Mouse (Mus musculus) stomach, embryonic 15.5 days (tissue): Measurements from ENCODE around the gene Calcoco1. TPM values are rescaled to one million over a fixed set of nuclear protein-coding genes. Genes with fewer than 3 reads are reported as not detected.

Experiments
- ATAC-seq: fragments of 200-750 bp; cut with Nextera tagmentation; 2 replicates; pipeline ENCODE4 v1.8.0; 2017; ENCODE audit warnings: low read depth, moderate number of reproducible peaks, moderate TSS enrichment; ENCODE audit not compliant: insufficient read depth, low FRiP score
- H3K27ac ChIP-seq: fragments of 300-500 bp; sonication (generic); 2 replicates; pipeline ENCODE4 v1.5.1; 2015; ENCODE audit warnings: mild to moderate bottlenecking, inconsistent platforms
- H3K27me3 ChIP-seq: fragments of 300-500 bp; sonication (generic); replicated peaks from 2 replicates; pipeline ENCODE4 v1.6.1; 2015; ENCODE audit warnings: inconsistent platforms
- H3K36me3 ChIP-seq: fragments of 300-500 bp; sonication (generic); 2 replicates; pipeline ENCODE4 v1.6.1; 2015; ENCODE audit warnings: inconsistent platforms
- H3K4me1 ChIP-seq: fragments of 300-500 bp; sonication (generic); 2 replicates; pipeline ENCODE4 v1.6.1; 2015; ENCODE audit warnings: inconsistent platforms
- H3K4me2 ChIP-seq: fragments of 300-500 bp; sonication (generic); 2 replicates; pipeline ENCODE4 v1.6.1; 2015; ENCODE audit warnings: mild to moderate bottlenecking, inconsistent platforms
- H3K4me3 ChIP-seq: fragments of 300-500 bp; sonication (generic); replicated peaks from 2 replicates; pipeline ENCODE4 v1.5.1; 2015; ENCODE audit warnings: inconsistent platforms
- H3K9ac ChIP-seq: fragments of 300-500 bp; sonication (generic); 2 replicates; pipeline ENCODE4 v1.6.1; 2015; ENCODE audit warnings: inconsistent platforms
- H3K9me3 ChIP-seq: fragments of 300-500 bp; sonication (generic); 2 replicates; pipeline ENCODE4 v1.6.1; 2016; ENCODE audit warnings: inconsistent platforms
- WGBS: fragments of 180-500 bp; shearing (Covaris S2); methylation state at CpG from one replicate; pipeline ENCODE4 v1.1.7; 2015; 5-methylcytosine and 5-hydroxymethylcytosine counted together
- polyA plus RNA-seq: library from polyadenylated mRNA; unstranded; fragments of >200 nt; fragmentation: Nextera tagmentation; extraction: Ambion mirVana; gene quantifications from 2 replicates; pipeline ENCODE4 v1.2.1, GENCODE M21; 2015

The Calcoco1 gene
- polyA plus RNA-seq, 1 experiment from 2014 or later = 29.9 TPM

- WGBS = 11% methylated on average over 34 of the region's 36 CpGs
- Histone ChIP-seq H3K27ac (no peak overlapping the region), H3K4me1 (0 out of 2 replicates have a peak, but pooled peaks cover 6% of the 10 kb centered on the region), H3K27me3 (peaks cover 21% of the 10 kb centered on the region), H3K4me3 (peak overlapping the region; percentile 25), H3K9ac (no peak overlapping the region), H3K9me3 (no peaks in the 10 kb centered on the region), H3K4me2 (peak overlapping the region; percentile 54), H3K36me3 (no peaks in the 10 kb centered on the region)
- ATAC-seq = no peak
Observed at GRCm38 (mm10) chr15:102736127-102736944, 14.4 kb upstream of the Calcoco1 start.

DNA sequence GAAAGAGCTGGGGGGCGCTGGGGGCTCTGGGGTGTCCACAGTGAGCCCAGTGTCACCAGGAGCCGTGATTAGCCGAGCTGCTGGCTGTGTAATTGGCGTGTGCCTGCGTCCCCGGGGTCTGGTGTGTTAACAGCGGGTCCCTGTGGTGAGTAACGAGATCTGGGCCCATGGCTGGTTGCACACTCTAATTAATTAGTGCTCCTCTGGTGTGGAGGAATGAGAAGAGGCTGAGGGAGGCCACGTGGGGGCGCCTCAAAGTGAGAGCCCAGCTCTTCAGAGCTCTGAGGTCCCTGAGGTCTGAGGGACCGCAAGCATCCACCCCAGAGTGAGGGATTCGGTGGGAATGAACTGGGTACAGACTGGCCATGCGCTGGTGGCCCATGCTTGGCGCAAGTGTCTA lies 13.1 kb upstream of the Calcoco1 start:
- Histone ChIP-seq H3K4me2 (no peak overlapping the region), H3K9ac (no peak overlapping the region), H3K27ac (no peak overlapping the region), H3K4me3 (no peak overlapping the region), H3K4me1 (0 out of 2 replicates have a peak, but pooled peaks cover 6% of the 10 kb centered on the region), H3K36me3 (no peaks in the 10 kb centered on the region), H3K27me3 (peaks cover 15% of the 10 kb centered on the region; the same call in 1 of the 2 replicates), H3K9me3 (no peaks in the 10 kb centered on the region)
- no peak for ATAC-seq
- 54% methylated on average over 14 of the region's 14 CpGs for WGBS

DNA sequence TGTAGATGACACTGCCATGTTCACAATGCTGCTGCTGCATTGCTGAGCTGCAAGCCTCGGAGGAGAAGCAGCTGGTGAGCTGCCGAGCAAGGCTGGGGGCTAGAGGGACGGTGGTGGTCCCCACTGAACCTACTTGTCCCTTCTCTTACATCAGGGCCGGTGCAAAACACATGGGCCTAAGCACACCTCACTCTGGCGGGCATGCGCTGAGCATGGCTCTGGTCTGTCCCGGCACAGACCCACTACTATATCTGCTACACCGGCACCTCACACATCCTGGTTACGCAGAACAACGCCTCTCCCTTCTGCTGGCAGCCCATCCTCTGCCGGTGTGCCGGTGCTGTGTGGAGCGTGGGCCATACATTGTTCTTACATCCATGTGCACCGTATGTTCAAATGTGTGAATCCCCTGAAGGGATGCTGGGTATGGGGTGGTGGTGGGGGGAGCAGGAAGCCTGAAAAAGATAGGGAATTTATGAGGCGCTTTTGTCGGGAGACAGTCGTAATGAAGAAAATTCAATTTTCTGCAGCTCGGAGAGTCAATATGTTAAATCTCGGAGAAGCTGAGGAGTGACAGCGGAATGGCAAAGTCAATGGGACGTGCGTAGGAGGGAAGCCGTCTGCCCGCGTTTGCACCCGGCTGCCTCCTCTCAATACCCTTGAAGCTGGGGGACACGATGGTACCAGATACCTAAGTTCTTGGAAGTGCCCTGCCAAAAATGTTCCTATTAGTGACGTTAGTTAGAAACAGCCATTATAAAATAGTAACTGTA lies 12.0 kb upstream of the Calcoco1 start:
- Histone ChIP-seq H3K9me3 (no peaks in the 10 kb centered on the region), H3K9ac (no peak overlapping the region), H3K27me3 (peaks cover 15% of the 10 kb centered on the region; the same call in 1 of the 2 replicates), H3K4me2 (no peak overlapping the region), H3K4me1 (0 out of 2 replicates have a peak, but pooled peaks cover 6% of the 10 kb centered on the region), H3K27ac (no peak overlapping the region), H3K4me3 (no peak overlapping the region), H3K36me3 (no peaks in the 10 kb centered on the region)
- WGBS = 82% methylated on average over 28 of the region's 28 CpGs
- ATAC-seq = no peak

GRCm38 (mm10) chr15:102733233-102733632 lies 11.3 kb upstream of the Calcoco1 start:
- H3K27me3 ChIP-seq = peaks cover 15% of the 10 kb centered on the region; the same call in 1 of the 2 replicates
- H3K4me1 ChIP-seq = 0 out of 2 replicates have a peak, but pooled peaks cover 6% of the 10 kb centered on the region
- no peak overlapping the region for H3K4me3 ChIP-seq
- H3K27ac ChIP-seq = no peak overlapping the region
- no peak overlapping the region for H3K9ac ChIP-seq
- no peak overlapping the region for H3K4me2 ChIP-seq
- H3K9me3 ChIP-seq = no peaks in the 10 kb centered on the region
- no peak for ATAC-seq
- 76% methylated on average over 5 of the region's 5 CpGs for WGBS
- no peaks in the 10 kb centered on the region for H3K36me3 ChIP-seq

- ATAC-seq = no peak
- Histone ChIP-seq H3K4me2 (no peak overlapping the region), H3K27ac (no peak overlapping the region), H3K4me1 (0 out of 2 replicates have a peak, but pooled peaks cover 6% of the 10 kb centered on the region), H3K9ac (no peak overlapping the region), H3K36me3 (no peaks in the 10 kb centered on the region), H3K9me3 (no peaks in the 10 kb centered on the region), H3K4me3 (no peak overlapping the region), H3K27me3 (peaks cover 15% of the 10 kb centered on the region; the same call in 1 of the 2 replicates)
- 88% methylated on average over 6 of the region's 6 CpGs for WGBS
Observed at GRCm38 (mm10) chr15:102732406-102732805, 10.4 kb upstream of the Calcoco1 start.

- WGBS = 71% methylated on average over 2 of the region's 2 CpGs
- no peaks in the 10 kb centered on the region for H3K36me3 ChIP-seq
- ATAC-seq = no peak
- no peak overlapping the region for H3K9ac ChIP-seq
- H3K4me3 ChIP-seq = no peak overlapping the region
- H3K27ac ChIP-seq = no peak overlapping the region
- H3K27me3 ChIP-seq = 0 out of 2 replicates have a peak, but pooled peaks cover 4% of the 10 kb centered on the region
- no peak overlapping the region for H3K4me2 ChIP-seq
- H3K9me3 ChIP-seq = no peaks in the 10 kb centered on the region
- H3K4me1 ChIP-seq = no peaks in the 10 kb centered on the region
Observed at GRCm38 (mm10) chr15:102727951-102728350, 6.0 kb upstream of the Calcoco1 start.

GRCm38 (mm10) chr15:102723358-102724135 lies 1.6 kb upstream of the Calcoco1 start:
- no peak for ATAC-seq
- no peaks in the 10 kb centered on the region for H3K36me3 ChIP-seq

DNA sequence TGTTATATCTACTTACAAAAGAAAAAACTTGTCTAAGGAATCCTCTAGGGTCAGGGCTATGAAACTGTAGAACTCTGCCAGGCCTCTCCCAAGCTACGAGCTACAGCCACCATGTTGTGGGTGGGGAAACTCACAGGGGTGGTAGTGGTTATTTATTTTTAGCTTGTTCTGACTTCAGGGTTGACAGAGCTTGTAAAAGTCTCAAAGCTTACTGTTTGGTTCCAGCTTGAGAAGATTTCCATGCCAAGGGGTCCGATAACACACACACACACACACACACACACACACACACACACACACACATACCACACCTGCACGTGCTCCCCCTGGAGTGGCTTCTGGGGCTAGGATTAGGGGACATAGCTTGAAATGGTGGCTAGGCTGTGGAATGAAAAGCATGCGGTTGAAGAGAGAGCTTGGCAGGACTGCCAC lies 538 bp upstream of the Calcoco1 start:
- peaks cover 8% of the 10 kb centered on the region; the same call in 1 of the 2 replicates for H3K4me1 ChIP-seq
- peak overlapping the region; percentile 73 for H3K4me3 ChIP-seq
- WGBS = 40% methylated on average over 4 of the region's 4 CpGs
- H3K4me2 ChIP-seq = peak overlapping the region; percentile 52
- H3K36me3 ChIP-seq = peaks cover 4% of the 10 kb centered on the region; the same call in 1 of the 2 replicates
- no peak for ATAC-seq
- no peaks in the 10 kb centered on the region for H3K27me3 ChIP-seq
- no peak overlapping the region for H3K9ac ChIP-seq
- H3K9me3 ChIP-seq = no peaks in the 10 kb centered on the region
- no peak overlapping the region for H3K27ac ChIP-seq

More at GRCm38 (mm10) chr15:102723358-102724135, 1.6 kb upstream of the Calcoco1 start:
- Histone ChIP-seq H3K27me3 (no peaks in the 10 kb centered on the region), H3K4me3 (no peak overlapping the region), H3K9ac (no peak overlapping the region), H3K4me1 (peaks cover 8% of the 10 kb centered on the region; the same call in 1 of the 2 replicates), H3K27ac (no peak overlapping the region), H3K9me3 (no peaks in the 10 kb centered on the region), H3K4me2 (no peak overlapping the region)
- WGBS = 66% methylated on average over 10 of the region's 10 CpGs

GRCm38 (mm10) chr15:102721016-102721898 lies 721 bp downstream of the Calcoco1 start:
- 15% methylated on average over 14 of the region's 14 CpGs for WGBS
- no peak for ATAC-seq

DNA sequence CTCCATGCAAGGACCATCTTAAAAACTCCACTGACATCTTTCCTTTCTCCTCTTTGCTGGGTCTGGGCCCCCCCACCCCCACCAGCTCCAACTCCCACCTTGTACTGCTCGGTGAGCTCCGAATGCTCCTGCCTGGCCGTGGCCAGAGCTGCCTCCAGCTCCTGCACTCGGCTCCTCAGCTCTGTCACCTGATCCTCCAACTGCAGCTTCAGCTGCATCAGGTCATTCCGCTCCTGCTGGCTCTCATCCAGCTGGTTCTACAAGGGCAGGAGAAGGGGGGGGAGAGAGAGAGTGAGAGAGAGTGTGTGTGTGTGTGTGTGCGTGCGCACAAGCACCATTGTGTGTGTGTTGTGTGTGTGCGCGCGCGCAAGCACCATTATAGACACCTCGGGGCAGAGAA lies 5.8 kb downstream of the Calcoco1 start:
- 46% methylated on average over 12 of the region's 12 CpGs for WGBS
- Histone ChIP-seq H3K36me3 (peaks cover 19% of the 10 kb centered on the region; the same call in 1 of the 2 replicates), H3K4me3 (no peak overlapping the region), H3K27ac (no peak overlapping the region), H3K4me1 (peaks cover 2% of the 10 kb centered on the region; the same call in 1 of the 2 replicates), H3K9me3 (no peaks in the 10 kb centered on the region), H3K4me2 (no peak overlapping the region), H3K9ac (no peak overlapping the region), H3K27me3 (no peaks in the 10 kb centered on the region)
- ATAC-seq = 0 out of 2 replicates have a peak, but pooled peaks have one; percentile 50

More at GRCm38 (mm10) chr15:102721016-102721898, 721 bp downstream of the Calcoco1 start:
- Histone ChIP-seq H3K9me3 (no peaks in the 10 kb centered on the region), H3K4me1 (peaks cover 8% of the 10 kb centered on the region; the same call in 1 of the 2 replicates), H3K4me2 (peak overlapping the region; percentile 52), H3K27ac (no peak overlapping the region), H3K27me3 (no peaks in the 10 kb centered on the region), H3K9ac (peak overlapping the region; percentile 65; the same call in 1 of the 2 replicates), H3K36me3 (peaks cover 7% of the 10 kb centered on the region; the same call in 1 of the 2 replicates), H3K4me3 (peak overlapping the region; percentile 73)
